Mouse (Mus musculus) CH12.LX (cell line): Measurements from ENCODE around the gene Ddx10. TPM values are rescaled to one million over a fixed set of nuclear protein-coding genes. Genes with fewer than 3 reads are reported as not detected.

Experiments
- DNase-seq: peaks from one replicate; pipeline ENCODE4 v3.0.0-alpha.2; 2013; ENCODE audit errors: extremely low read depth
- H3K27ac ChIP-seq: 2 replicates; pipeline ENCODE4 v1.5.1; 2012; ENCODE audit warnings: low read depth, mild to moderate bottlenecking, control low read depth, moderate library complexity; ENCODE audit not compliant: insufficient read depth
- H3K27me3 ChIP-seq: replicated peaks from 2 replicates; pipeline ENCODE3; 2012; ENCODE audit warnings: inconsistent platforms
- H3K36me3 ChIP-seq, 2 experiments: replicated peaks in 1 of 2; 2 replicates each; pipeline versions ENCODE3 to v1.6.1; 2012; ENCODE audit warnings: inconsistent platforms in 1 of 2, low read length in 1 of 2, mild to moderate bottlenecking in 1 of 2, mixed read lengths in 1 of 2, moderate library complexity in 1 of 2; ENCODE audit not compliant: control insufficient read depth in 1 of 2, insufficient read depth in 1 of 2
- H3K4me1 ChIP-seq, 2 experiments: 2 replicates each; pipeline ENCODE4 v1.6.1; 2012; ENCODE audit warnings: inconsistent platforms in 1 of 2, moderate library complexity in 1 of 2; ENCODE audit not compliant: insufficient read depth in 2 of 2, control insufficient read depth in 1 of 2
- H3K4me2 ChIP-seq: 2 replicates; pipeline ENCODE4 v1.6.1; 2012; ENCODE audit warnings: low read depth, mild to moderate bottlenecking, control low read depth; ENCODE audit not compliant: poor library complexity, insufficient read depth, severe bottlenecking
- H3K4me3 ChIP-seq, 3 experiments: fragments of 150-350 bp in 1 of 3; sonication (generic) in 1 of 3; replicated peaks in 1 of 3; 2 replicates each; pipeline versions ENCODE3 to v1.5.1; 2011 to 2012; ENCODE audit warnings: low read depth in 2 of 3, low read length in 2 of 3, mild to moderate bottlenecking in 2 of 3, moderate library complexity in 2 of 3, control low read depth in 1 of 3, improper control_type of control experiment in 1 of 3, inconsistent platforms in 1 of 3, mixed read lengths in 1 of 3; ENCODE audit not compliant: poor library complexity in 1 of 3
- H3K79me2 ChIP-seq: replicated peaks from 2 replicates; pipeline ENCODE4 v1.6.1; 2012; ENCODE audit warnings: mild to moderate bottlenecking, moderate library complexity; ENCODE audit not compliant: control insufficient read depth, poor library complexity, insufficient read depth, severe bottlenecking; ENCODE audit errors: extremely low read depth
- H3K9ac ChIP-seq: 2 replicates; pipeline ENCODE4 v1.6.1; 2012; ENCODE audit warnings: low read depth, mild to moderate bottlenecking, control low read depth, moderate library complexity; ENCODE audit not compliant: insufficient read depth
- H3K9me3 ChIP-seq: replicated peaks from 2 replicates; pipeline ENCODE3; 2012; ENCODE audit warnings: low read length, inconsistent platforms, mixed read lengths
- CTCF ChIP-seq, 2 experiments: IDR thresholded peaks in 1 of 2; conservative IDR thresholded peaks in 1 of 2; 2 replicates each; pipeline ENCODE4 v1.5.1; 2011 to 2012; ENCODE audit warnings: low read depth in 2 of 2, low read length in 2 of 2, improper control_type of control experiment in 1 of 2, inconsistent platforms in 1 of 2, mild to moderate bottlenecking in 1 of 2, moderate library complexity in 1 of 2
- EP300 ChIP-seq: IDR thresholded peaks from 2 replicates; pipeline ENCODE4 v1.6.1; 2011; ENCODE audit warnings: low read length, improper control_type of control experiment
- ETS1 ChIP-seq: conservative IDR thresholded peaks from 2 replicates; pipeline ENCODE4 v1.6.1; 2012; ENCODE audit warnings: low read depth, mild to moderate bottlenecking, inconsistent platforms, low read length, improper control_type of control experiment, moderate library complexity
- IRF4 ChIP-seq: IDR thresholded peaks from 2 replicates; pipeline ENCODE4 v1.6.1; 2014; ENCODE audit warnings: low read depth, mild to moderate bottlenecking, inconsistent platforms, low read length, improper control_type of control experiment
- JUN ChIP-seq: IDR thresholded peaks from 2 replicates; pipeline ENCODE4 v1.6.1; 2011; ENCODE audit warnings: low read depth, mild to moderate bottlenecking, low read length, improper control_type of control experiment, moderate library complexity; ENCODE audit not compliant: insufficient read depth
- JUND ChIP-seq: conservative IDR thresholded peaks from 2 replicates; pipeline ENCODE4 v1.6.1; 2011; ENCODE audit warnings: low read depth, low read length, improper control_type of control experiment
- MAFK ChIP-seq: IDR thresholded peaks from 2 replicates; pipeline ENCODE4 v1.6.1; 2011; ENCODE audit warnings: low read length, improper control_type of control experiment; ENCODE audit not compliant: insufficient replicate concordance
- MAX ChIP-seq: IDR thresholded peaks from 2 replicates; pipeline ENCODE4 v1.6.1; 2011; ENCODE audit warnings: low read length, improper control_type of control experiment
- MAZ ChIP-seq: IDR thresholded peaks from 2 replicates; pipeline ENCODE4 v1.6.1; 2012; ENCODE audit warnings: low read depth, mild to moderate bottlenecking, inconsistent platforms, low read length, improper control_type of control experiment, moderate library complexity
- MEF2A ChIP-seq: IDR thresholded peaks from 2 replicates; pipeline ENCODE4 v1.6.1; 2014; ENCODE audit warnings: low read depth, mild to moderate bottlenecking, inconsistent platforms, low read length, improper control_type of control experiment, borderline replicate concordance
- MYC ChIP-seq: IDR thresholded peaks from 2 replicates; pipeline ENCODE4 v1.6.1; 2011; ENCODE audit warnings: low read depth, mild to moderate bottlenecking, improper control_type of control experiment, low read length
- NELFE ChIP-seq: IDR thresholded peaks from 2 replicates; pipeline ENCODE4 v1.6.1; 2011; ENCODE audit warnings: low read depth, low read length, improper control_type of control experiment
- NRF1 ChIP-seq: IDR thresholded peaks from 2 replicates; pipeline ENCODE4 v1.6.1; 2014; ENCODE audit warnings: low read depth, mild to moderate bottlenecking, inconsistent platforms, low read length, improper control_type of control experiment, moderate library complexity
- POLR2A ChIP-seq: IDR thresholded peaks from 2 replicates; pipeline ENCODE4 v1.6.1; 2011; ENCODE audit warnings: low read depth, mild to moderate bottlenecking, improper control_type of control experiment, low read length
- POLR2AphosphoS2 ChIP-seq: IDR thresholded peaks from 2 replicates; pipeline ENCODE4 v1.6.1; 2011; ENCODE audit warnings: low read depth, low read length, improper control_type of control experiment
- RAD21 ChIP-seq: IDR thresholded peaks from 2 replicates; pipeline ENCODE4 v1.6.1; 2011; ENCODE audit warnings: low read depth, mild to moderate bottlenecking, low read length, improper control_type of control experiment, moderate library complexity
- RCOR1 ChIP-seq: conservative IDR thresholded peaks from 2 replicates; pipeline ENCODE4 v1.6.1; 2012; ENCODE audit warnings: low read depth, mild to moderate bottlenecking, inconsistent platforms, low read length, improper control_type of control experiment
- SIN3A ChIP-seq: IDR thresholded peaks from 2 replicates; pipeline ENCODE4 v1.6.1; 2012; ENCODE audit warnings: low read length, improper control_type of control experiment, inconsistent platforms
- TBP ChIP-seq: conservative IDR thresholded peaks from 2 replicates; pipeline ENCODE4 v1.6.1; 2011; ENCODE audit warnings: low read depth, low read length, improper control_type of control experiment
- TCF12 ChIP-seq: IDR thresholded peaks from 2 replicates; pipeline ENCODE4 v1.6.1; 2014; ENCODE audit warnings: low read depth, mild to moderate bottlenecking, inconsistent platforms, low read length, improper control_type of control experiment
- USF1 ChIP-seq: IDR thresholded peaks from 2 replicates; pipeline ENCODE4 v1.6.1; 2014; ENCODE audit warnings: low read depth, mild to moderate bottlenecking, inconsistent platforms, low read length, improper control_type of control experiment
- USF2 ChIP-seq: conservative IDR thresholded peaks from 2 replicates; pipeline ENCODE4 v1.6.1; 2011; ENCODE audit warnings: low read depth, low read length, improper control_type of control experiment
- ZMIZ1 ChIP-seq: IDR thresholded peaks from 2 replicates; pipeline ENCODE4 v1.6.1; 2012; ENCODE audit warnings: low read depth, mild to moderate bottlenecking, inconsistent platforms, low read length, improper control_type of control experiment
- dilution Hi-C: fragments of 300-500 bp; cut with MboI; formaldehyde crosslinking; loops from 2 replicates; pipeline ENCODE4 v1.14.3; 2020; ENCODE audit warnings: low sequenced_read_pairs; ENCODE audit not compliant: extremely low pct_unique_long_range_greater_than_20kb, extremely low pct_ligation_motif_present
- in situ Hi-C: fragments of 300-500 bp; cut with MboI; formaldehyde crosslinking; loops from 3 replicates; pipeline ENCODE4 v1.14.3; 2019; ENCODE audit warnings: low sequenced_read_pairs, low pct_ligation_motif_present, low pct_unique_long_range_greater_than_20kb, mixed read lengths
- polyA plus RNA-seq: library from polyadenylated mRNA; unstranded; fragments of >175 nt; gene quantifications from 2 replicates; pipeline ENCODE4 v1.2.1, GENCODE M21; 2012; ENCODE audit warnings: low read depth; ENCODE audit not compliant: insufficient read length
- total RNA-seq, 2 experiments: library from RNA; depleted of rRNA; stranded (reverse); fragments of 300-350 nt in 1 of 2; fragments of >200 nt in 1 of 2; gene quantifications; 2 replicates each; pipeline ENCODE4 v1.2.3; 2012 to 2014

Gene Ddx10
- total and polyA plus RNA-seq, 3 experiments, result 23.4 to 64.2 (median 36.1) TPM

- no peak overlapping the region for H3K27ac ChIP-seq
- TF ChIP-seq MAX (no peak), MAFK (peak; percentile 89)
- in situ Hi-C loops, result no loop called here
These were observed 152.3 kb downstream of the Ddx10 start for GRCm38 (mm10) chr9:53095319-53096165.

GRCm38 (mm10) chr9:53094536-53094935 lies 153.3 kb downstream of the Ddx10 start:
- H3K9me3 ChIP-seq, result no peaks in the 10 kb centered on the region
- no peak overlapping the region for H3K4me3 ChIP-seq
- in situ Hi-C loops, result no loop called here
- no peak overlapping the region for H3K4me2 ChIP-seq
- dilution Hi-C loops, result no loop called here
- H3K4me1 ChIP-seq, result no peaks in the 10 kb centered on the region
- no peak for TF ChIP-seq MAZ
- no peak for TF ChIP-seq JUN
- no peak for TF ChIP-seq RAD21
- no peak for TF ChIP-seq ZMIZ1
- no peak for TF ChIP-seq ETS1
- TF ChIP-seq SIN3A, result no peak
- TF ChIP-seq MYC, result no peak
- peaks cover 0 to 16% of the 10 kb centered on the region in 2 experiments for H3K36me3 ChIP-seq
- no peaks in the 10 kb centered on the region for H3K79me2 ChIP-seq
- H3K27ac ChIP-seq, result no peak overlapping the region
- no peaks in the 10 kb centered on the region for H3K27me3 ChIP-seq
- H3K9ac ChIP-seq, result no peak overlapping the region
- no peak for DNase-seq

More at GRCm38 (mm10) chr9:53095319-53096165, 152.3 kb downstream of the Ddx10 start:
- H3K4me1 ChIP-seq, result no peaks in the 10 kb centered on the region
- no peak overlapping the region for H3K9ac ChIP-seq
- peaks cover 0 to 16% of the 10 kb centered on the region in 2 experiments for H3K36me3 ChIP-seq
- no peaks in the 10 kb centered on the region for H3K9me3 ChIP-seq
- no peaks in the 10 kb centered on the region for H3K79me2 ChIP-seq
- no peak for DNase-seq
- no peak overlapping the region for H3K4me2 ChIP-seq
- dilution Hi-C loops, result no loop called here
- no peaks in the 10 kb centered on the region for H3K27me3 ChIP-seq
- no peak overlapping the region for H3K4me3 ChIP-seq

DNA sequence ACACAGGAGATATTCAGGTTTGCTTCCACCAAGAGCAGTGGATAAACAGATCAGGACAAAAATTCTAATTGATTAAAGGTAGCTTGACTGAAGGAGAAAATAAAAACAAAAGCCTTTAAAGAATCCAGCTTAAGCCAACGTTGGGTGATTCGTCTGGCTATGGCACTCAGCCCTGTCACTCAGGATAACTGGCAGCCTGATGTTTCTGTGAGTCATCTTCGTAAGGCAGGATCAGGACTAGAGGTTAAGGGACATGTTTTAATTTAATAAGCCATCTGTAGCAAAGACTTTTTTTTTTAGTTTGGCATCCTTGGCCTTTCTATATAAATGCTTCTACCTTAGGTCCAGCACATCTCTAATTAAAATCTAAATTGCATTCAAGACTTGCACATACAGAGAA lies 170.2 kb downstream of the Ddx10 start:
- no peak for DNase-seq
- no peaks in the 10 kb centered on the region for H3K36me3 ChIP-seq
- in situ Hi-C loops (no loop called here), dilution Hi-C loops (no loop called here)
- no peak overlapping the region for H3K27ac ChIP-seq
- H3K9me3 ChIP-seq, result no peaks in the 10 kb centered on the region
- H3K4me2 ChIP-seq, result no peak overlapping the region
- H3K4me1 ChIP-seq, result no peaks in the 10 kb centered on the region
- H3K79me2 ChIP-seq, result no peaks in the 10 kb centered on the region
- H3K27me3 ChIP-seq, result no peaks in the 10 kb centered on the region
- no peak overlapping the region for H3K9ac ChIP-seq
- TF ChIP-seq IRF4, result no peak
- TF ChIP-seq CTCF (conservative IDR thresholded peaks at IDR 0.05 in 1 of 2, IDR thresholded peaks at IDR 0.05 in 1 of 2; ENCODE audit: low read depth in 2 of 2, low read length in 2 of 2), result no peak
- TF ChIP-seq JUN, result no peak
- TF ChIP-seq USF2, result no peak
- TF ChIP-seq USF1, result no peak
- TF ChIP-seq POLR2AphosphoS2, result no peak
- no peak for TF ChIP-seq MAZ
- no peak for TF ChIP-seq NRF1
- TF ChIP-seq MEF2A, result no peak
- no peak for TF ChIP-seq RCOR1
- no peak for TF ChIP-seq TBP
- TF ChIP-seq ETS1, result no peak
- no peak for TF ChIP-seq POLR2A
- TF ChIP-seq TCF12, result no peak
- no peak for TF ChIP-seq EP300
- no peak for TF ChIP-seq NELFE
- no peak for TF ChIP-seq MAX
- TF ChIP-seq JUND, result no peak
- no peak overlapping the region for H3K4me3 ChIP-seq
